Mouse (Mus musculus) kidney, adult 2 months (tissue): Measurements from ENCODE around the gene Nodal.

Experiments used
- CTCF ChIP-seq: fragments of 200-500 bp; conservative IDR thresholded peaks from 2 replicates; pipeline ENCODE4 v1.5.1; 2011; ENCODE audit warnings: low read depth, mild to moderate bottlenecking, control low read depth, low read length, moderate library complexity, mixed read lengths; ENCODE audit not compliant: insufficient read depth, insufficient read length
- POLR2A ChIP-seq: fragments of 200-500 bp; IDR thresholded peaks from one replicate; pipeline ENCODE4 v1.6.1; 2011; ENCODE audit warnings: low read depth, low read length, control low read depth

GRCm38 (mm10) chr10:61466873-61467272 is 49.1 kb downstream of the Nodal start:
- TF ChIP-seq CTCF = peak; percentile 65
- no peak for TF ChIP-seq POLR2A
